Mouse (Mus musculus) yolk sac, embryonic 10.5 days (tissue): Measurements from ENCODE around the gene Cfap97.
"Not testable (repeated sequence)": the region's sequence is repeated elsewhere in the genome, so short reads cannot be mapped to it uniquely, and the experiment has no call there.

Source experiments
- DNase-seq: peaks from one replicate; pipeline ENCODE4 v3.0.0-alpha.2; 2017; ENCODE audit warnings: low spot score

Cfap97 gene

DNA sequence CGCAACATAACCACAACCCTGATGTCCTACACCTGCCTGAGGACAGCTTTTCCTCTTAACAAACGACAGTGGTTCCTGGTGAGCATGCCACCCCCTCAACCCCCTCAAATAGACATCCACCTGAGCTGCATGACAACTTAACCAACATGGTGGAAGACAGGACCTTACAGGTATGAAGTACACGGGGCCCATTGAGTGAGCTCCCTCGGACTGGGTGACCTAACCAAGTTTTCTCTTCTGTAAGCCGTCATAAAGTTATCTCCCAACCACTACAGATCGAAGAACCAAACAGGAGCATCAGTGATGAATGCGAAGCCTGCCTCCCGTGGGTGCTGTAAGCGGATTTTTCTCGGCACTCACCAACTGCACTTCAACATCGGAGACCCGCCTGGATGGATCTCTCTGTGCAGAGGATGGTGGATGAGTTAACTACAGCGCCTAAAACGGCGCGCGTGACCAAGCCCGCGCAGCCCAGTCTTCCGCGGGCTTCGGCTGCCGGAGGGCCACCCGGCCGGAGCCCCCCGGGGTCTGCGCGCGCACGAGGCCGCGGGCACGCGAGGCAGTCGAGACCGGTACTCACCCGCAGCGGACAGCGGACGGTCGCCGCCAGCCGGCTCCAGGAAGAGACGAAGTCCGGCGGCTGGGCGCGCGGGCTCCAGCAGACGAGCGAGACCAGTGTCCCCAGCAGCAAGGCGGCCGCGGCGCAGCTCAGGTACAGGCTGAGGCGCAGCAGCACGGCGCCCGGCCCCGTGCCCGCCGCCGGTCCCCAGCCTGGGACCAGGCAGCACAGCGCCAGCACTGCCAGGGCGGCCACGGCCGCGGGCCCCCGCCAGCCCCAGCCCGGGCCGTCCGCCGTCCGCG, at the start of gene Cfap97:
Gene Cfap97, plus strand, starts transcription at position 570 of the 861 bp plus-strand sequence.
- peak; percentile 66 for DNase-seq

DNA sequence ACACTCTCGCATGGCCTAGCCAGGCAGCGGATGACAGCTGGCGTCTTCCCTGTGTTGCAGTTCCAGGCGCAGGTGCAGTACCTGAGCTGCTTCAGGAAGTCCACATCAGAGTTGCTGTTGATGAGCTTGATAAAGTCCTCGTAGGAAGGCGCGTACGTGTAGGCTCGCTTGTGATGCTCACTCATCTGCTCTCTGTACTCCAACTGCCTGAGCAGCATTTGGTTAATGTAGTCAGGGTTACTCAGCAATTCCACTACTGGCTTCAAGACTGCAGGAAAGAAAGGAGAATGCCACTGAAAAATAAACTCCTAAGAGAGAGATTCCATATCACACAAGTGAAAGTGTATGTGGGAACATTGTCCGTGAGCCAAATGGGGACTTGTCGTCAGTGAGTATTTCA, 48.1 kb upstream of the Cfap97 start:
- no peak for DNase-seq

GRCm38 (mm10) chr8:46107690-46108089, 43.9 kb upstream of the Cfap97 start:
- no peak for DNase-seq

DNA sequence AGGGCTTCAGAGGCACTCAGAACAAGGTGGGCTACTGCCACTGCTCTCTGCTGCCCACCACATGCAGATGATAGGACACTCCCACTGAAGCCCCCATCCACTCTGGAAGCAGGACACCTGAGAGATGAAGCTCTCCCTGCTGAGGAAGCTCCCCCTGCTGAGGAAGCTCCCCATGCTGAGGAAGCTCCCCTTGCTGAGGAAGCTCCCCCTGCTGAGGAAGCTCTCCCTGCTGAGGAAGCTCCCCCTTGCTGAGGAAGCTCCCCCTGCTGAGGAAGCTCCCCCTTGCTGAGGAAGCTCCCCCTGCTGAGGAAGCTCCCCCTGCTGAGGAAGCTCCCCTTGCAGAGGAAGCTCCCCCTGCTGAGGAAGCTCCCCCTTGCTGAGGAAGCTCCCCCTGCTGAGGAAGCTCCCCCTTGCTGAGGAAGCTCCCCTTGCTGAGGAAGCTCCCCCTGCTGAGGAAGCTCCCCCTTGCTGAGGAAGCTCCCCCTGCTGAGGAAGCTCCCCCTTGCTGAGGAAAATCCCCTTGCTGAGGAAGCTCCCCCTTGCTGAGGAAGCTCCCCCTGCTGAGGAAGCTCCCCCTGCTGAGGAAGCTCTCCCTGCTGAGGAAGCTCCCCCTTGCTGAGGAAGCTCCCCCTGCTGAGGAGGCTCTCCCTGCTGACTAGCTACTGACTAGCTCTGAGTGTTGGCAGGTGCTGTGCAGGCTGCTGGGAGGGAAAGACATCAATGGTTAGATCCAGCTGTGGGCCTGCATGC, 38.0 kb upstream of the Cfap97 start:
- not testable (repeated sequence) for DNase-seq

- no peak for DNase-seq
These were observed 34.4 kb upstream of the Cfap97 start for GRCm38 (mm10) chr8:46117172-46117571.

DNA sequence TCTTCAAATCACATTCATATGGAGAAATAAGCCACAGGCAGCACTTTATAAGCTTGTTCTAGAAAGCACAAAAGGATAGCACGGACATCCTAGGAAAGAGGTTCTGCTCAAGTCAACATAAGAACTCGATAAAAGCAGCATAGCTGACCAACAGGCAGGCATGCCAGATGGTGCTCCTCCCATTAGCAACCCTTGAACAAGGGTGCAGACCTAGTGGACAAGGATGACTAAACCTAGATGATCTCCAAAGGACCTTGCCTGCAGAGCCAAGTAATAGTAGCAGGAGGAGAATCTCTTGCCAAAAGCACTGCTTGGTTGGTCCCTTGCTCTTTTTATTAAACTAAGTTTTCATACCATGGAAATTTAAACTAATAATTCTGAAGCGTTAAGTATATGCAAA, 32.4 kb upstream of the Cfap97 start:
- no peak for DNase-seq

GRCm38 (mm10) chr8:46122498-46122897, 29.1 kb upstream of the Cfap97 start:
- DNase-seq: no peak

DNA sequence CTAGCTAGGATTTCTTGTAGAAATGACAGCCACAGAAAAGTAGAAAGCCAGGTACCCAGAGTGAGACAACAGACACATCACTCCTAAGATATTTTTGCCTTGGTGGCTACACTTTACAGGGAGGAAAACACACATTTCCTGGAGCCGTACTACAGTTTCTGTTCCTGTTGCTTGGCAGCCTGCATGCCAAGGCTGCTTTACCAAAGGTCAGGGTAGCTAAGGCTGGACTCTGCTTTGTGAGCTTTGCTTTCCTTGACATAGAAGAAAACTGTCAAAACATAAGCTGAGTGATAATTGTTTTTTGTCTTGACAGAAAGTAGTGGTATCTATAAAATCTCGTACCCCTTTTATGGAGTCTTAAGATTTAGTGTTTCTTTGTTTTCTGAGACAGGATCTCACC, 21.1 kb upstream of the Cfap97 start:
- no peak for DNase-seq

- not testable (repeated sequence) for DNase-seq
These were observed 16.0 kb upstream of the Cfap97 start for GRCm38 (mm10) chr8:46135546-46135945.

DNA sequence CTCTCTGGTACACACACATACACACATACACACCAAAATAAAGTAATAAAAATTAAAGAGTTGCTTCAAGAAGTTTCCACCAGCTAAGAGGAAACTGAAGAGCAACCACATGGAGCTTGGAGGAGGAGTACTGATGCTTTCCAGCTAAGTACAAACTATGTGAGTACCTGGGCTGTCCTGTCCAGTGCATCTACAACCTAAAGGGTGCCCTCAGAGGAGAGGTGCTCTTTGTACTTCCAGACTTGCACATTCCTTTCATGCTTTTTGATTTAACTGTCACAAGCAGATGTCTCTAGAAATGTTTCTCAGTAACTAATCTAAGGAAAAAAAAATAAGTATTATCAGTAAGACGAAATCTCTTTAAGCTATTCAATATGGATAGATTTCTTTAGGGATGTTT, 14.2 kb upstream of the Cfap97 start:
- no peak for DNase-seq

DNA sequence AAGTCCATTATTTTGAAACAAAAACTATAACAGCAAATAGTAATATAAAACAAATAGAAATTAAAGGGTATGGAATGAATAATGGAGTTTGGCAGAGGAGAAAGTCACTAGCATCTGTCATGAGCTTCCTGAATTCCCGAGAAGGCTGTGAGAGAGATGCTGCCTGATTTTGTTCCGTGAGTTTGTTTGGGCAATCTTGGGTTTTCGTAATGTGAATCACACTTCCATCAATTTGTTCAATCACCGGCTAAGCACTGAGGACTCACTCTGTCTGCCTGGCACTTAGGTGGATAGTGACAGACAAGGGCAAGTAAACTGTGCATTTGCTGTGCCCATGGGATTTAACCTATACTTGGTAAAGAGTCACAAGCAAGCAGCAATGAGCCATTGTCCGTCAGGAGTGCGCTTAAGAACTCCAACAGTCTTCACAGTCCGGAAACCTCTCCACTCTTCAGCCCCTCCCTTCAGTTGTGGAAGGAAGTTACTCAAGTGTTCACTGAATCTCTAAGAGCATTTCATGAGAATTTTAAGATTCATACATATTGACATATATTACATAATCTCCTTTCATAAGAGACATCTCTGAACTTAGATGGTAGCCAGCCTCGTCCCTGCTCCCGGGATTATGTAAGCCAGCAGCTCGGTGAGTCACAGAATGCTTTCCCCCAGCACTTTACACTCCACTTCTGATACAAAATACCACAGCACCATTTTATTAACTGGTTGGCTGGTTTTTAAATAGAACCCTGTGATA, 13.6 kb upstream of the Cfap97 start:
- no peak for DNase-seq

- no peak for DNase-seq
These were observed 11.0 kb upstream of the Cfap97 start for GRCm38 (mm10) chr8:46140376-46141120.

DNA sequence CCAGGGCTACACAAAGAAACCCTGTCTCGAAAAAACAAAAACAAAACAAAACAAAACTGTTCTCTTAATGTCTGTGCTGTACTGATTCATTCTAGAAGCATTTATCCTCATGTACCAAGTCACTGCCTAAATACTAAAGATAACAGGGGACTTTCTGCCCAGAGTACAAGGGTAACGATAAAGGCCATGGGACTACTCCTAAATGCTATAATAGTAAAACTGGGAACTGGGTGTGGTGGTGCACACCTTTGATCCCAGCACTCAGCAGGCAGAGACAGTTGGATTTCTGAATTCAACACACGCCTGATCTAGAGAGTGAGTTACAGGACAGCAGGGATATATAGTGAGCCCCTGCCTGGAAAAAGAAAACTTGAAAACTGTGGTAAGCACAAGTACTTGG, 9.9 kb upstream of the Cfap97 start:
- DNase-seq: no peak

GRCm38 (mm10) chr8:46142498-46143081, 9.0 kb upstream of the Cfap97 start:
- no peak for DNase-seq

- DNase-seq: no peak
These were observed 8.1 kb upstream of the Cfap97 start for GRCm38 (mm10) chr8:46143470-46143869.

GRCm38 (mm10) chr8:46143924-46144323, 7.6 kb upstream of the Cfap97 start:
- DNase-seq: no peak

- DNase-seq: no peak
These were observed 5.4 kb upstream of the Cfap97 start for GRCm38 (mm10) chr8:46146173-46146572.

DNA sequence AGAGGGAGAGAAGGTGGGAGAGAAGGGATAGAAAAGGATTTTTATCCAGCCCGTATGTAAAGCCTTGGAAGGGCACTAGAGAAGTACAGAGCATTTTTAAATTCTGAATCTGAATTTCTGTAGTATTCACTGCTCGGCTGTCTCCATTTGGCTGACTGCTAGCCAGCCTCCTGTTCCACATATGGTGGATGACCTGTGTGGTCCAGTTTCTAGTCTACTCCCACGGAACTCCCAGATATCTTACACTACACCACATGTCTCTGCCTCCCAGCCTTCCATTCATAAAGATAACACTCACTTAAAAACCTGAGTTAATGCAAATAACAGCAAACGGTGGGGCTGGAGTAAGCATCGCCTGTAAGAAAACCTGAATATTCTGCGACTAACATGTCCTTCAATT, 2.3 kb upstream of the Cfap97 start:
- DNase-seq: no peak

- DNase-seq: no peak
These were observed 1.8 kb upstream of the Cfap97 start for GRCm38 (mm10) chr8:46149782-46150181.

DNA sequence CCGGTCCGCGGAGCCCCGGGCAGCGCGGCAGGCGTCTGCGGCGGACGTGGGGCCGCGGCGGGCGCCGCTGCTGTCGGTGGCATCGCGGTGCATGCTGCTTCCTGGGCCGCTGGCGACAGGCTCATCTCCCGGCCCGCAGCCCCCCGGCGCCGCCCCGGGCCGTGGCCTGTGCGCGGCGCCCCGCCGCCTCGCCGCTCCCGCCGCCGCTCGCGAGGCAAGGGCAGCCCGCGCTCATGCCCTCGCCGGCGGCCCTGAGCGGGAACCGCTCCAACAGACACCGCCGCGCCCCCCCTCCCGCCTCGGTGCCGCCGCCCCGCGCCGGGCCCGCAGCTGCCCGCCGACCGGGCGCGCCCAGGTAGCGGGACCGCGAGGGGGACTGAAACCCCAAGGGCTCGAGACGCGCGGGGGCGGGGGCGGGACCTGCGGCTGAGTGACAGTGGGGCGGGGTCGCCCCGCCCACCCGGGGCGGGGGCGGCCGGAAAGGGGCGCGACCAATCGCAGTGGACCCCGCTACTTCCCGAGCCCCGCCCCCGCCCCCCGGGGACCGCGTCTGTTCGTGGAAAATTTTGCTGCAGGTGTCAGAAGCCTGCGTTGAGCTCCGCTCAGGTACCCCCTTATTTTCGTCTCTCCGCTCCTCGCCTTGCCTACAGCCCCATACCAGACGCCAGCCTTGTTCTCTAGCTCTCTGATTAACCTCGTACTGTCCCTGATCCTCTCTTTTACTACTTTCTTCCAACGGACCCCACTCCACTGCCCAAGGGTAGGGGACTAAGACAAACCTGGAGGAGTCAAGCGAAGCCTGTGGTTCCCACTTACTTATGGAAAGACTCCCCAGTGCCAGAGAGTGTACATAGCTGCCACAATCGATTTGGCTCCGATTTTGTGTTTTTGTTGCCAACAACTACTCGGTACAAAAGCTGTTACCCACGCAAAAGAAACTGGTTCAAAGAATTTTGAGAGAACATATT, 777 bp downstream of the Cfap97 start, which contains the start of gene Snx25:
Gene Snx25, minus strand, starts transcription at position 96 of the 968 bp plus-strand sequence.
- DNase-seq: peak; percentile 88
